Mouse (Mus musculus): ENCODE measurements around the gene Pgd.
A peak's percentile ranks its signal among the peaks of the same experiment; 100 is the strongest.
"Not testable (repeated sequence)": the region's sequence is repeated elsewhere in the genome, so short reads cannot be mapped to it uniquely, and the experiment has no call there.

The Pgd gene

GRCm38 (mm10) chr4:149131021-149131752, 35.4 kb downstream of the Pgd start:
- DNase-seq, result no peak

- no peak for DNase-seq
Observed at GRCm38 (mm10) chr4:149128467-149128866, 38.1 kb downstream of the Pgd start.

GRCm38 (mm10) chr4:149126663-149127062, 39.9 kb downstream of the Pgd start, which contains the start of gene Cort:
Gene Cort (minus strand): TSS chr4:149126763.
- DNase-seq, result no peak

DNA sequence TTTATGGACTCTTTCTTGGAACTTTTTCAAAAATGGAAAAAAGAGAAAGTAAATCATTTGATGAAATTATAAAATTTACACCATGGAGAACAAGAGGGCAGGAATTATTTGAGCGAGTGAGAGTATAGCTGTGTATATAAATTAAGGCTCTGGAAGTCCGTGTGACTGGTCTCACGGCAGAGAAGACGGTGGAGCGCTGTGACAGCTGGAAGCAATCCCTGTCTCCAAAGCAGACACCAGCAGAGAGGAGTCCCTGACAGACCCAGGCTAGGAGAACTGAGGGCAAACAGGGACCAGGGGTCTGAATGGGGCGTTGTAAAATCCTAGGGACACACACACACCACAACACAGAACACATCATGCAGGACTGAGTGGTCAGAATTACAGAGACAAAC, 40.5 kb downstream of the Pgd start:
- DNase-seq, result no peak

DNA sequence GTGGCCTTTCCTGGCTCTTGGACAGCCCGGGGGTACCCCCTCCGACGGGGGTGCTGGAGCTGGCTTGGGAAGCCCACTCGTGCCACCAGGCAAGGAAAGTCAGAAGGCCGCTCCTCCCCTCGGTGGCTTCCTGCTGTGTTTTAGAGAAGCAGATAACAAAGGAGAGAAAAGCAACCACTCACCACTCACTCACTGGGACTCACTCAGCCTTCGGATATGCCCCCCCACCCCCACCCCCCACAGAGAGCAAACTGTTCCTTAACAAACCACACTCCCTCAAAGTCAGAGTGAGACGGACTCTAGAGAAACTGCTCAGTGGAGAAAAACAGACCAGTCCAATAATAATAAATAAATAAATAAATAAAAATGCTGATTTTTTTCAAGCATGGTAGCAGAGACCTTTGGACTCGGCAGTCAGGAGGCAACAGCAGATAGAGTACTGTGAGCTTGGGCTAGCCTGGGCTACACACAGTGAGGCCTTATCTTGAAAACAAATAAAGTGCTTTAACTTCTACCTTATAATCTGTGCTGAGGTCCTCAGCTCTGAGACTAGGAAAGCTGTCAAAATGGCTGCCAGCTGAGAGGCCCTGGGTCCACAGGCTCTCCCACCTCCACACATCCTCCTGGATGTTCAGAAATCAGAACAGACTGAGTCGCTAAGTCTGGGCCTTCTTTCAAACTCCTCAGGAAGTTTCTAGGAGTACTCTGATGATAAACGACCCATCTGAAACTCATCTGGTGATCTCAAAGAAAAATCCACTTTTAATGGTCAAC, 41.0 kb downstream of the Pgd start:
- DNase-seq, result no peak

GRCm38 (mm10) chr4:149123432-149123831, 43.1 kb downstream of the Pgd start:
- DNase-seq, result no peak

DNA sequence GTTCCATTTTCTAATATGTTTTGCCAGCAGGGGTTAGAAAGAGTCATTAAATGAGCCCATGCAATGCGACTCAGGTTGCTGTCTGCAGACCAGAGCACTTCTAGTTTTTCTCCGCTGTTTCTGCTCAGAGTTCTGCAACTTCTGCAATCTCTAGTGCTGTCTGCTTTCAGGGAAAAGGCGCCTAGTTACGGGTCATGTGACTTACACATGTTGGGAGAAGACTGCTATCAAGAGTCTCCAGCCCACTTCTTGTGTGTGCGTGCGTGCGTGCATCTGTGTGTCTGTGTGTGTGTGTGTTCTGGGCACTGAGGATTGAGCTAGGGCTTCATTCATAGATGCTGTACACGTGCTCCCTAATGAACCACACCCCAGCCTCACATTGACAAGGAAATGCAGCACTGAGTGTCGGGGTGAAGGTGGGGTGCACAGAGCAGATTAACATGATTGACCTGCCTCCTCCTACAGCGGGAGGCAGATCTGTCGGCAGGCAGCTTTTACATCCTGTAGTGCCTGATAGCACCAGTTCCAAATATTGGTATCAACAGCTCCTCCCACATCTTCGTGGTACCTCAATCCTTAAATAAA, 46.5 kb downstream of the Pgd start:
- not testable (repeated sequence) for DNase-seq

DNA sequence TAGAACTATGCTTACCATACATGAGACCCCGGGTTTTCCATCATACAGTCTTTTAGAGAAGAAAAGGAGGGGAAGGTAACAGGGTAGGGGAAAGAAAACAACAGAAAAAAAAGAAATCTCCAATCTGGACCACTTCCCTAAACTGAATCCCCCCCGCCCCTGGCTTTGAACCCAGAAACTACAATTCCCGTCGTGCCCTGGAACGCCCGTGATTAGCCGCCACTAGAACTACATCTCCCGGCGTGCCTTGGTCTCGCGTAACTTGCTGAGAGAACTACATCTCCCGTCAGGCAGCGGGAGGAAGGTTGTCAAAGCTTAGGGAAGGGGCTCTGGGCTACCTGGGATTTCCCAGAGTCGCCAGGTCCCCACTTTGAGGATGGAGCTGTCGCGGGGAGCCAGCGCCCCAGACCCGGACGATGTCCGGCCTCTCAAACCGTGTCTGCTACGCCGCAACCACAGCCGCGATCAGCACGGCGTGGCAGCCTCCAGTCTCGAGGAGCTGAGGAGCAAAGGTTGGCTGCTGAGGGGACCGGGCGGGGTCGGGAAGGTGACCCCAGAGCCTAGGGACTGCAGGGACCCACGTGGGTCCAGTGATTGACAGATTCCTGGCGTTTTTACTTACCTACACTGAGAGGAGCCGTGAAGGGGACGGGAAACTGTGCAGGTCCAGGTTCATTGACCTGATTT, 62.6 kb downstream of the Pgd start, which contains the start of gene Dffa:
Gene Dffa, plus strand, starts transcription at position 272 of the 687 bp plus-strand sequence.
- peak; percentile 95 to 96 for DNase-seq

DNA sequence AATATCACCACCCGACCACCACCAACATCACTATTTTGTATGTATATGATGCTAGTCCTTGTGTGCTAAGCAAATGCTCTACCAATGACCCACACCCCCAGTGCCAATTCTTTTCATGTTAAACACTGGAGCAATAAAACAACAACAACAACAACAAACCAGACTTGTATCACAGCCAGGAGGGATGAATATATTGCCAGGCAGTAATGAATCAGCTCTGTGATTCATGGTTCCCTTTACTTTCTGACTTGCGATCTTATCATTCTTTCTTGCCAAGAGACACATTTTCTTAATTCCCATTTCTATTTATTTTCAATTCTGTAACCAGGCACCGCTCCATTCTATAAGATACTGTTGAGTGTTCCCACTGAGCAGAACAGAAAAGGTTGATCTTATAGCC, 65.1 kb downstream of the Pgd start:
- no peak for DNase-seq

DNA sequence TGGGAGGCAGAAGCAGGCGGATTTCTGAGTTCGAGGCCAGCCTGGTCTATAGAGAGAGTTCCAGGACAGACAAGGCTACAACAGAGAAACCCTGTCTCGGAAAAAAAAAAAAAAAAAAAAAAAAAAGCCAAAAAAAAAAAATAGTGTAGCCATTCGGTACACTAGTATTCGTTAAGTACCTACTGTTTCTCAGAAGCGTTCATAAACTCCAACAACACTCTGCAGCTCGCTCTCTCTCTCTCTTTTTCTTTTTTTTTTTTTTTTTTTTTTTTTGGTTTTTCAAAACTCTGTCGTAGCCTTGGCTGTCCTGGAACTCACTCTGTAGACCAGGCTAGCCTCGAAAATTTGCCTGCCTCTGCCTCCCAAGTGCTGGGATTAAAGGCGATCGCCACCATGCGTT, 66.1 kb downstream of the Pgd start:
- DNase-seq, result not testable (repeated sequence)
